12 mouse cellular contexts compared by ENCODE assay signal in genomic region chr7:88225800-88226199, GRCm38 (mm10).
"Had no signal": no experiment of that assay in that cellular context is flagged by ENCODE, and none has a peak within 500 bp of the region (broad histone marks: within the 10 kb centered on the region; RNA-seq: fewer than 3 reads in every experiment).

No protein-coding gene starts in this region.

- H3K9ac ChIP-seq: limb, embryonic 13.5 days; liver, embryonic 13.5 days; midbrain, embryonic 13.5 days; neural tube, embryonic 13.5 days had no signal

- H3K4me2 ChIP-seq: limb, embryonic 13.5 days; liver, embryonic 13.5 days; midbrain, embryonic 13.5 days; neural tube, embryonic 13.5 days had no signal

- H3K27ac ChIP-seq: limb, embryonic 13.5 days; liver, embryonic 13.5 days; midbrain, embryonic 13.5 days; neural tube, embryonic 13.5 days had no signal

- H3K4me1 ChIP-seq: limb, embryonic 13.5 days; liver, embryonic 13.5 days; midbrain, embryonic 13.5 days; neural tube, embryonic 13.5 days had no signal

- H3K36me3 ChIP-seq: limb, embryonic 13.5 days; liver, embryonic 13.5 days; midbrain, embryonic 13.5 days; neural tube, embryonic 13.5 days had no signal

- H3K4me3 ChIP-seq: limb, embryonic 13.5 days; liver, embryonic 13.5 days; midbrain, embryonic 13.5 days; neural tube, embryonic 13.5 days had no signal

- ATAC-seq: intestine, embryonic 16.5 days; midbrain, embryonic 13.5 days had no signal

- H3K9me3 ChIP-seq: limb, embryonic 13.5 days; liver, embryonic 13.5 days; midbrain, embryonic 13.5 days; neural tube, embryonic 13.5 days had no signal

- H3K27me3 ChIP-seq: limb, embryonic 13.5 days; liver, embryonic 13.5 days; midbrain, embryonic 13.5 days; neural tube, embryonic 13.5 days had no signal

- DNase-seq: kidney, adult 2 months; kidney, postnatal 36 days; left cerebral cortex, postnatal 4 days; liver, embryonic 13.5 days; lung, adult 18-20 months; lung, postnatal 36 days; right cerebral cortex, adult 18-20 months; thymus, postnatal 36 days had no signal
